Mouse (Mus musculus): ENCODE results near the gene Uqcc2. TPM values are rescaled to one million over a fixed set of nuclear protein-coding genes. Genes with fewer than 3 reads are reported as not detected.

Gene Uqcc2
- polyA plus RNA-seq, 1 experiment from 2014 or later: 315 TPM

DNA sequence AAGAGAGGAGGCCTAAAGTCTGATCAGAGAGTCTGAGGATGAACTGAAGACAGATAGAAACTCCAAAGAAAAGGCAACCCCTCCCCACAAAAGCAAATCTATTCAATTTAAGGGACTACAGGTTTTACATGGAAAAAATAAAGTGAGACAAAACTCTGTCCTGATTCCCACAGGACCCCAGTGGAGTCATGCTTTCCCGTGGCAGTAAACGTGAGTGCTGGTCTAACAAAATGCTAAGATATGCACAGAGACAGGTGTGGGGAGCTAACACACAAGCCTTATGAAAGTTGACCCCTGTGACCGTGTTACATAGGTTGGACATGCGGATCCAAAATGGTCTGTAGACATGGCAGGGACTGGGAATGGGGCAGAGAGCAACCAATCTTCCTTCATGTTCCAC, 43.0 kb upstream of the Uqcc2 start:
- H3K36me3 ChIP-seq (ENCODE audit: insufficient read depth, low read length): no peaks in the 10 kb centered on the region

DNA sequence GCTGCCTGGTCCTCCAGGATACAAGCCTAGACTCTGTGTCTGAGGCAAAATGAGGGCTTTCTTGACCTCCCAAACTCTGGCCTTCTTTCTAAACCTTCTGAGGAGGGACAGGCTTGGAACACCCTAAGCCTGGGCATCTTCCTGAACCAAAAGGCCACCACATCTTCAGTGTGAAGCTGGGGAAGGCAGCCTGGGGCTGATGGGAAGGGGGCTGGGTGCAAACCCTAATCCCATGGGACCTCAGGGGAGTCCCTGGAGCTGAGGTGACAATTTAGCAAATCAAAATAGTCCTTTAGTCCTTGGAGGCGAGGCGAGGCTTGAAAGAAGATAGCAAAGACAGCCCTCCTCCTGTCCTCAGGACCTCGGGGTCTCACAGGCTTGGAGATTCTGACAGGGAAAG, 42.6 kb upstream of the Uqcc2 start:
- DNase-seq (ENCODE audit: low spot score) (no peak), ATAC-seq (replicated peaks; ENCODE audit: low FRiP score, low read depth) (no peak)
- WGBS: 65% methylated on average over 3 of the region's 3 CpGs
- Histone ChIP-seq H3K4me1 (replicated peaks; ENCODE audit: insufficient read depth, low read length) (no peaks in the 10 kb centered on the region), H3K27me3 (ENCODE audit: insufficient read depth, low read length) (no peaks in the 10 kb centered on the region), H3K27ac (no peak overlapping the region), H3K4me2 (ENCODE audit: low read length) (no peak overlapping the region), H3K9me3 (replicated peaks; ENCODE audit: low read length) (no peaks in the 10 kb centered on the region), H3K9ac (ENCODE audit: low read depth, low read length) (no peak overlapping the region), H3K36me3 (ENCODE audit: insufficient read depth, low read length) (no peaks in the 10 kb centered on the region), H3K4me3 (replicated peaks; ENCODE audit: low read depth, low read length) (no peak overlapping the region)
- TF ChIP-seq CTCF (IDR thresholded peaks at IDR 0.05; ENCODE audit: low read depth): no peak

More for the DNA sequence above, 43.0 kb upstream of the Uqcc2 start:
- no peak for DNase-seq (ENCODE audit: low spot score)
- Histone ChIP-seq H3K27me3 (ENCODE audit: insufficient read depth, low read length) (no peaks in the 10 kb centered on the region), H3K4me3 (replicated peaks; ENCODE audit: low read depth, low read length) (no peak overlapping the region), H3K27ac (no peak overlapping the region), H3K9ac (ENCODE audit: low read depth, low read length) (no peak overlapping the region), H3K9me3 (replicated peaks; ENCODE audit: low read length) (no peaks in the 10 kb centered on the region), H3K4me1 (replicated peaks; ENCODE audit: insufficient read depth, low read length) (no peaks in the 10 kb centered on the region), H3K4me2 (ENCODE audit: low read length) (no peak overlapping the region)
- no peak for TF ChIP-seq CTCF (IDR thresholded peaks at IDR 0.05; ENCODE audit: low read depth)
- 94% methylated on average over 4 of the region's 4 CpGs for WGBS
- ATAC-seq (replicated peaks; ENCODE audit: low FRiP score, low read depth): no peak

GRCm38 (mm10) chr17:27175196-27175874, 41.6 kb upstream of the Uqcc2 start:
- Histone ChIP-seq H3K4me3 (replicated peaks; ENCODE audit: low read depth, low read length) (no peak overlapping the region), H3K9me3 (replicated peaks; ENCODE audit: low read length) (no peaks in the 10 kb centered on the region), H3K4me2 (ENCODE audit: low read length) (no peak overlapping the region), H3K9ac (ENCODE audit: low read depth, low read length) (no peak overlapping the region), H3K4me1 (replicated peaks; ENCODE audit: insufficient read depth, low read length) (no peaks in the 10 kb centered on the region), H3K36me3 (ENCODE audit: insufficient read depth, low read length) (no peaks in the 10 kb centered on the region), H3K27me3 (ENCODE audit: insufficient read depth, low read length) (no peaks in the 10 kb centered on the region), H3K27ac (no peak overlapping the region)
- DNase-seq (ENCODE audit: low spot score) (peak; percentile 54), ATAC-seq (replicated peaks; ENCODE audit: low FRiP score, low read depth) (peak; percentile 63; the same call in 1 of the 2 replicates)
- no peak for TF ChIP-seq CTCF (IDR thresholded peaks at IDR 0.05; ENCODE audit: low read depth)
- 17% methylated on average over 14 of the region's 14 CpGs for WGBS

DNA sequence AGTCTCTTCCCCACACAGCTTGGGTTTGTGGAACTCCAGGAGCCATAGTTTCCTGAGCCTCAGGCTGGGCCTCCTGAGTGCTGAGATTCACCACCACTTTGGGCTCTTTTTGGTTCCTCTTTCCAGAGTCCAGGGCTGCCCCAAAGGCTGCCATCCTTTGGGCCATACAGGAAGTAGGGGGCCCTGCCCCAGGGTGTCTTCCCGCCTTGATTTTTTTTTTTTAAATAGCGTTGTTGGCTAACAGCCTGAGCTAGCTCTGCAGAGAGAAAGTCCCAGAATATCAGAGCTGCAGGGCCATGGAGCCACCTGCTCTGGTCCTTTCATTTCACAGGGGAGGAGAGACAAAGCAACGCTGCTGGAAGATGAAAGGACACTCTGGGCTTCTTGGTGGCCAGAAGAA, 40.0 kb upstream of the Uqcc2 start:
- DNase-seq (ENCODE audit: low spot score): no peak
- H3K27ac ChIP-seq: no peak overlapping the region
- ATAC-seq (replicated peaks; ENCODE audit: low FRiP score, low read depth): no peak
- no peaks in the 10 kb centered on the region for H3K4me1 ChIP-seq (replicated peaks; ENCODE audit: insufficient read depth, low read length)
- no peak overlapping the region for H3K4me2 ChIP-seq (ENCODE audit: low read length)
- WGBS: 74% methylated on average over 3 of the region's 3 CpGs
- no peak overlapping the region for H3K9ac ChIP-seq (ENCODE audit: low read depth, low read length)
- no peak overlapping the region for H3K4me3 ChIP-seq (replicated peaks; ENCODE audit: low read depth, low read length)
- H3K36me3 ChIP-seq (ENCODE audit: insufficient read depth, low read length): no peaks in the 10 kb centered on the region
- H3K9me3 ChIP-seq (replicated peaks; ENCODE audit: low read length): no peaks in the 10 kb centered on the region
- H3K27me3 ChIP-seq (ENCODE audit: insufficient read depth, low read length): no peaks in the 10 kb centered on the region
- TF ChIP-seq CTCF (IDR thresholded peaks at IDR 0.05; ENCODE audit: low read depth): no peak

DNA sequence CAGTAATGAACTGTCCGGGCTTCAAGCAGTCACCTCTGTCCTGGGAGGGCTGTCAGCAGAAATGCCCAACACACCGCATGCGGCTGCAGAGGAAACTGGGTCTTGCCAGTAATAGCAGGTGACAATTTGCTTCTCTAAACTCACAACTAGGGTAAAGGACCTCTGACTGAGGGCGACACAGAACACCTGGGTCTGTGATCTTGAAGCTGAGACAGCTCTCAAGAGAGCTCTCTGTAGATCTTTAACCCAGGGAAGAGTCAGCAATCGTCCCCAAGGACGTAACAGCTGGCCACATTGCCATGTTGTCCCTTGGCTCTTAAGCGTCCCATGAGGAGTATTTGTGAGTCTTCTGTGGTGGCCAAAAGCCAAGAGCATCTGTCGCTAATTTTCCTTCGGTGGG, 38.7 kb upstream of the Uqcc2 start:
- 78% methylated on average over 9 of the region's 9 CpGs for WGBS
- Histone ChIP-seq H3K36me3 (ENCODE audit: insufficient read depth, low read length) (no peaks in the 10 kb centered on the region), H3K27ac (no peak overlapping the region), H3K27me3 (ENCODE audit: insufficient read depth, low read length) (no peaks in the 10 kb centered on the region), H3K4me2 (ENCODE audit: low read length) (no peak overlapping the region), H3K9me3 (replicated peaks; ENCODE audit: low read length) (no peaks in the 10 kb centered on the region), H3K4me1 (replicated peaks; ENCODE audit: insufficient read depth, low read length) (no peaks in the 10 kb centered on the region), H3K9ac (ENCODE audit: low read depth, low read length) (no peak overlapping the region), H3K4me3 (replicated peaks; ENCODE audit: low read depth, low read length) (no peak overlapping the region)
- DNase-seq (ENCODE audit: low spot score) (no peak), ATAC-seq (replicated peaks; ENCODE audit: low FRiP score, low read depth) (no peak)
- TF ChIP-seq CTCF (IDR thresholded peaks at IDR 0.05; ENCODE audit: low read depth): no peak

DNA sequence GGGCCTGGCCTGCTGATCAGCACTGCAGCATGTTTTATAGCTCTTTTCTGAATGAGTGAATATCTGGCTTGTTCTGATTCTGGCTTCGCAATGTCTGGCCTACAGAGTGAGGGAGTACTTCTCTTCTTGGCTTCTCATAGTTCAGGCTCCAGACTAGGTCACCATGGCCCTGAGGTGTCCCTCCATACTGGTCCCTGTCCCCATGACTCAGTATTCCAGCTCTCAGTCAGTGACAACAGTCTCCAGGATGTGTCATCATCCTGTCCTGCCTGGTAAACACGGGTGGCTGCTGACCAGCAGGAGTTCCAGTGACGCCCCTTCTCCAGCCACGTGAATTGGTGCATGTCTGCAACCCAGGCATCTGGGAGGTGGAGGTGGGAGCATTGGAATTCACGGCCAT, 37.4 kb upstream of the Uqcc2 start:
- Histone ChIP-seq H3K27me3 (ENCODE audit: insufficient read depth, low read length) (no peaks in the 10 kb centered on the region), H3K4me3 (replicated peaks; ENCODE audit: low read depth, low read length) (no peak overlapping the region), H3K9me3 (replicated peaks; ENCODE audit: low read length) (no peaks in the 10 kb centered on the region), H3K36me3 (ENCODE audit: insufficient read depth, low read length) (no peaks in the 10 kb centered on the region), H3K4me2 (ENCODE audit: low read length) (no peak overlapping the region), H3K27ac (no peak overlapping the region), H3K9ac (ENCODE audit: low read depth, low read length) (no peak overlapping the region), H3K4me1 (replicated peaks; ENCODE audit: insufficient read depth, low read length) (no peaks in the 10 kb centered on the region)
- WGBS: 67% methylated on average over 5 of the region's 5 CpGs
- DNase-seq (ENCODE audit: low spot score) (no peak), ATAC-seq (replicated peaks; ENCODE audit: low FRiP score, low read depth) (no peak)
- no peak for TF ChIP-seq CTCF (IDR thresholded peaks at IDR 0.05; ENCODE audit: low read depth)
